In genomic region chr6:115037103-115038094, GRCm38 (mm10) we compare ENCODE assay signal across 8 mouse cellular contexts. TPM values are rescaled to one million over a fixed set of nuclear protein-coding genes. Genes with fewer than 3 reads are reported as not detected.
A peak's percentile ranks its signal among the peaks of the same experiment; 100 is the strongest.
DNase-seq lines count a peak whose midpoint lies in the region; ATAC-seq lines count a peak whose summit lies in the region.

Tamm41 (minus strand) TSS chr6:115037876.

- peak within 1 kb of the TSS; percentile 83 for H3K4me3 ChIP-seq in hindbrain, embryonic 13.5 days

- H3K9ac ChIP-seq in hindbrain, embryonic 13.5 days: peak within 1 kb of the TSS; percentile 89

- DNase-seq in WW6 (ENCODE audit: low read depth, low spot score): peak; percentile 89
- peak; percentile 93 to 96 for DNase-seq in cerebellum, postnatal 25 days
- DNase-seq in frontal cortex, postnatal 25 days (ENCODE audit: low spot score in 2 of 2): peak; percentile 70 to 80
- DNase-seq in layer of hippocampus, postnatal 36 days: peak; percentile 87 to 88
- peak; percentile 83 for DNase-seq in lung, postnatal 25 days (ENCODE audit: low spot score)
- DNase-seq in retina, adult 2 months (ENCODE audit: low read depth, low spot score): peak; percentile 74
- DNase-seq in thymus, postnatal 36 days: peak; percentile 86 to 87

- peak within 1 kb of the TSS; percentile 79 for H3K4me2 ChIP-seq in hindbrain, embryonic 13.5 days

- no peak within 1 kb of the TSS for H3K27ac ChIP-seq in hindbrain, embryonic 13.5 days

- peaks cover 19% of the 10 kb centered on the region for H3K4me1 ChIP-seq in hindbrain, embryonic 13.5 days (replicated peaks)

- peaks cover 25% of the 10 kb centered on the region for H3K36me3 ChIP-seq in hindbrain, embryonic 13.5 days

- no peaks in the 10 kb centered on the region for H3K27me3 ChIP-seq in hindbrain, embryonic 13.5 days

- ATAC-seq in hindbrain, embryonic 13.5 days (ENCODE audit: low FRiP score): peak; percentile 92

- 1% methylated on average over 55 of the region's 57 CpGs for WGBS in hindbrain, embryonic 13.5 days

- H3K9me3 ChIP-seq in hindbrain, embryonic 13.5 days: no peaks in the 10 kb centered on the region

RNA-seq across cellular contexts. Expression of gene Tamm41, which starts in this region (rescaled TPM):
- polyA plus RNA-seq in hindbrain, embryonic 13.5 days (2015; fragmentation: Nextera tagmentation; extraction: Ambion mirVana): 49.6 and 50.8 TPM in 2 replicates
- total RNA-seq in layer of hippocampus, postnatal 36 days (2021): 10 to 100 TPM; 16.2 to 17.3 TPM
